Mouse (Mus musculus) cerebellum, adult 2 months (tissue): Measurements from ENCODE around the gene Katnb1.

Experiments
- CTCF ChIP-seq: fragments of 200-500 bp; IDR thresholded peaks from 2 replicates; pipeline ENCODE4 v1.5.1; 2011; ENCODE audit warnings: low read depth, mild to moderate bottlenecking, control low read depth, low read length, moderate library complexity, borderline replicate concordance; ENCODE audit not compliant: insufficient read depth
- POLR2A ChIP-seq: fragments of 200-500 bp; IDR thresholded peaks from 2 replicates; pipeline ENCODE4 v1.6.1; 2011; ENCODE audit warnings: low read length, control low read depth, borderline replicate concordance; ENCODE audit not compliant: insufficient read depth

DNA sequence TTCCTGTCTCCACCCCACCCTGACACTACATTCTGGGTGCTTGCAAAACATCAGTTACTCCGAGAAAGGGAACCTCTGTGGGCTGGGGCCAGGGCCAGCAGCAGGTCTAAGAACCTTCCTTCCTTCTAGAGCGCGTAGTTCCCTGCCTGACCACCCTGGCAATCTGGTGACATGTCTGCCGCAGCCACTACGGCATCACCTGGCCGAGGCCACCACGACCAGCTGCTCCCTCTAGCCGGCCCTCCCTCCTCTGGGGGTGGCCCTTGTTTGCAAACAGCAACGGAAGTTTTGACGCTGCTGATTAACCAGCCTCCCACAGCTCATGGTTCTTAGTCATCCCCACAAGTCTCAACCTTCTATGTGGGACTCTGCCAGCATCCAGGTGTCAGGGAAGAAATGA is 68.4 kb downstream of the Katnb1 start:
- no peak for TF ChIP-seq POLR2A
- no peak for TF ChIP-seq CTCF
